Mouse (Mus musculus) MEL (cell line): ENCODE measurements around the gene Cybb. TPM values are rescaled to one million over a fixed set of nuclear protein-coding genes. Genes with fewer than 3 reads are reported as not detected.

Experiments used
- DNase-seq: peaks from one replicate; pipeline ENCODE4 v3.0.0; 2011; ENCODE audit warnings: low read depth, low spot score
- H3K27ac ChIP-seq: 2 replicates; pipeline ENCODE4 v1.5.1; 2012; ENCODE audit warnings: low read depth, mild to moderate bottlenecking, control low read depth, low read length, moderate library complexity; ENCODE audit not compliant: control insufficient read depth
- H3K27me3 ChIP-seq, 2 experiments: fragments of 150-350 bp in 1 of 2; sonication (generic) in 1 of 2; 2 replicates each; pipeline ENCODE4 v1.6.1; 2012; ENCODE audit warnings: low read length in 2 of 2, mild to moderate bottlenecking in 2 of 2, improper control_type of control experiment in 1 of 2, moderate library complexity in 1 of 2; ENCODE audit not compliant: insufficient read depth in 2 of 2, control insufficient read depth in 1 of 2
- H3K36me3 ChIP-seq, 2 experiments: 2 replicates each; pipeline ENCODE4 v1.6.1; 2012 to 2014; ENCODE audit warnings: low read length in 2 of 2, improper control_type of control experiment in 1 of 2, inconsistent platforms in 1 of 2, mild to moderate bottlenecking in 1 of 2; ENCODE audit not compliant: insufficient read depth in 2 of 2, control insufficient read depth in 1 of 2
- H3K4me1 ChIP-seq, 2 experiments: fragments of 150-350 bp in 1 of 2; sonication (generic) in 1 of 2; 2 replicates each; pipeline ENCODE4 v1.6.1; 2012; ENCODE audit warnings: low read length in 2 of 2, improper control_type of control experiment in 1 of 2, mild to moderate bottlenecking in 1 of 2; ENCODE audit not compliant: insufficient read depth in 2 of 2, control insufficient read depth in 1 of 2
- H3K4me3 ChIP-seq, 2 experiments: fragments of 150-350 bp in 1 of 2; sonication (generic) in 1 of 2; 2 replicates each; pipeline ENCODE4 v1.5.1; 2012; ENCODE audit warnings: low read depth in 2 of 2, low read length in 2 of 2, mild to moderate bottlenecking in 2 of 2, moderate library complexity in 2 of 2, control low read depth in 1 of 2, improper control_type of control experiment in 1 of 2; ENCODE audit not compliant: control insufficient read depth in 1 of 2, insufficient read depth in 1 of 2
- H3K79me2 ChIP-seq: 2 replicates; pipeline ENCODE4 v1.6.1; 2012; ENCODE audit warnings: mild to moderate bottlenecking, low read length, moderate library complexity; ENCODE audit not compliant: control insufficient read depth, poor library complexity, insufficient read depth
- H3K9ac ChIP-seq: 2 replicates; pipeline ENCODE4 v1.6.1; 2012; ENCODE audit warnings: low read depth, mild to moderate bottlenecking, control low read depth, low read length, moderate library complexity; ENCODE audit not compliant: control insufficient read depth, poor library complexity, severe bottlenecking
- H3K9me3 ChIP-seq: fragments of 150-350 bp; sonication (generic); replicated peaks from 2 replicates; pipeline ENCODE4 v1.6.1; 2012; ENCODE audit warnings: mild to moderate bottlenecking, low read length, improper control_type of control experiment, moderate library complexity; ENCODE audit not compliant: insufficient read depth
- BHLHE40 ChIP-seq: IDR thresholded peaks from 2 replicates; pipeline ENCODE4 v1.6.1; 2012; ENCODE audit warnings: low read depth, mild to moderate bottlenecking, inconsistent platforms, low read length, improper control_type of control experiment, borderline replicate concordance
- CHD1 ChIP-seq: IDR thresholded peaks from 2 replicates; pipeline ENCODE4 v1.6.1; 2012; ENCODE audit warnings: low read depth, mild to moderate bottlenecking, inconsistent platforms, low read length, improper control_type of control experiment
- CTCF ChIP-seq, 3 experiments: IDR thresholded peaks in 2 of 3; conservative IDR thresholded peaks in 1 of 3; 2 replicates each; pipeline ENCODE4 v1.5.1; 2011 to 2012; ENCODE audit warnings: low read length in 3 of 3, low read depth in 2 of 3, mild to moderate bottlenecking in 2 of 3, improper control_type of control experiment in 1 of 3, inconsistent platforms in 1 of 3, mixed read lengths in 1 of 3, moderate library complexity in 1 of 3; ENCODE audit not compliant: control insufficient read depth in 1 of 3, insufficient read depth in 1 of 3, poor library complexity in 1 of 3, severe bottlenecking in 1 of 3
- ELF1 ChIP-seq: IDR thresholded peaks from 2 replicates; pipeline ENCODE4 v1.6.1; 2014; ENCODE audit warnings: low read depth, mild to moderate bottlenecking, inconsistent platforms, low read length, improper control_type of control experiment, moderate library complexity
- EP300 ChIP-seq, 2 experiments: IDR thresholded peaks; 2 replicates each; pipeline ENCODE4 v1.6.1; 2011; ENCODE audit warnings: improper control_type of control experiment in 2 of 2, low read length in 2 of 2, low read depth in 1 of 2, mild to moderate bottlenecking in 1 of 2
- ETS1 ChIP-seq: IDR thresholded peaks from 2 replicates; pipeline ENCODE4 v1.6.1; 2012; ENCODE audit warnings: low read depth, mild to moderate bottlenecking, inconsistent platforms, low read length, improper control_type of control experiment, moderate library complexity
- GABPA ChIP-seq: IDR thresholded peaks from 2 replicates; pipeline ENCODE4 v1.6.1; 2012; ENCODE audit warnings: low read depth, mild to moderate bottlenecking, inconsistent platforms, low read length, improper control_type of control experiment, moderate library complexity
- JUND ChIP-seq: IDR thresholded peaks from 2 replicates; pipeline ENCODE4 v1.6.1; 2011; ENCODE audit warnings: low read depth, mild to moderate bottlenecking, improper control_type of control experiment, low read length
- KAT2A ChIP-seq: conservative IDR thresholded peaks from 2 replicates; pipeline ENCODE4 v1.6.1; 2012; ENCODE audit warnings: low read depth, low read length, improper control_type of control experiment, inconsistent platforms
- MAFK ChIP-seq: IDR thresholded peaks from 2 replicates; pipeline ENCODE4 v1.6.1; 2011; ENCODE audit warnings: low read depth, mild to moderate bottlenecking, low read length, improper control_type of control experiment, borderline replicate concordance
- MAX ChIP-seq: IDR thresholded peaks from 2 replicates; pipeline ENCODE4 v1.6.1; 2011; ENCODE audit warnings: low read length, improper control_type of control experiment
- MEF2A ChIP-seq: IDR thresholded peaks from 2 replicates; pipeline ENCODE4 v1.6.1; 2014; ENCODE audit warnings: low read depth, mild to moderate bottlenecking, inconsistent platforms, low read length, improper control_type of control experiment; ENCODE audit not compliant: poor library complexity, insufficient replicate concordance, severe bottlenecking; ENCODE audit errors: extremely low read depth
- MXI1 ChIP-seq: IDR thresholded peaks from 2 replicates; pipeline ENCODE4 v1.6.1; 2011; ENCODE audit warnings: mild to moderate bottlenecking, low read depth, low read length, improper control_type of control experiment
- MYB ChIP-seq: IDR thresholded peaks from 2 replicates; pipeline ENCODE4 v1.6.1; 2011; ENCODE audit warnings: mild to moderate bottlenecking, low read depth, low read length, improper control_type of control experiment
- NELFE ChIP-seq: IDR thresholded peaks from 2 replicates; pipeline ENCODE4 v1.6.1; 2011; ENCODE audit warnings: low read depth, low read length, improper control_type of control experiment
- NRF1 ChIP-seq: IDR thresholded peaks from 2 replicates; pipeline ENCODE4 v1.6.1; 2014; ENCODE audit warnings: low read depth, mild to moderate bottlenecking, inconsistent platforms, low read length, improper control_type of control experiment, moderate library complexity; ENCODE audit not compliant: poor library complexity, insufficient read depth, severe bottlenecking
- POLR2A ChIP-seq, 2 experiments: IDR thresholded peaks; 2 replicates each; pipeline ENCODE4 v1.6.1; 2011 to 2012; ENCODE audit warnings: low read length in 2 of 2, mild to moderate bottlenecking in 2 of 2, control low read depth in 1 of 2, improper control_type of control experiment in 1 of 2, low read depth in 1 of 2, moderate library complexity in 1 of 2; ENCODE audit not compliant: control insufficient read depth in 1 of 2, insufficient read depth in 1 of 2, poor library complexity in 1 of 2
- POLR2AphosphoS5 ChIP-seq: IDR thresholded peaks from 2 replicates; pipeline ENCODE4 v1.6.1; 2012; ENCODE audit warnings: low read depth, borderline replicate concordance, mild to moderate bottlenecking, inconsistent platforms, low read length, moderate library complexity, mixed read lengths
- RCOR1 ChIP-seq: IDR thresholded peaks from 2 replicates; pipeline ENCODE4 v1.6.1; 2012; ENCODE audit warnings: low read depth, mild to moderate bottlenecking, inconsistent platforms, low read length, improper control_type of control experiment
- SIN3A ChIP-seq: IDR thresholded peaks from 2 replicates; pipeline ENCODE4 v1.6.1; 2012; ENCODE audit warnings: low read length, improper control_type of control experiment, inconsistent platforms
- TAL1 ChIP-seq: IDR thresholded peaks from 2 replicates; pipeline ENCODE4 v1.6.1; 2012; ENCODE audit warnings: mild to moderate bottlenecking, inconsistent platforms, low read length, moderate library complexity, mixed read lengths
- TBP ChIP-seq: IDR thresholded peaks from 2 replicates; pipeline ENCODE4 v1.8.0; 2011; ENCODE audit warnings: low read depth, low read length, improper control_type of control experiment
- TCF12 ChIP-seq: IDR thresholded peaks from 2 replicates; pipeline ENCODE4 v1.6.1; 2014; ENCODE audit warnings: low read depth, mild to moderate bottlenecking, inconsistent platforms, low read length, improper control_type of control experiment, moderate library complexity
- UBTF ChIP-seq: IDR thresholded peaks from 2 replicates; pipeline ENCODE4 v1.6.1; 2012; ENCODE audit warnings: low read depth, mild to moderate bottlenecking, inconsistent platforms, low read length, improper control_type of control experiment, moderate library complexity, borderline replicate concordance; ENCODE audit not compliant: insufficient read depth
- USF1 ChIP-seq: IDR thresholded peaks from 2 replicates; pipeline ENCODE4 v1.6.1; 2014; ENCODE audit warnings: low read depth, mild to moderate bottlenecking, inconsistent platforms, low read length, improper control_type of control experiment, moderate library complexity
- ZC3H11A ChIP-seq: IDR thresholded peaks from 2 replicates; pipeline ENCODE4 v1.6.1; 2012; ENCODE audit warnings: low read depth, mild to moderate bottlenecking, inconsistent platforms, low read length, improper control_type of control experiment
- ZKSCAN1 ChIP-seq: IDR thresholded peaks from 2 replicates; pipeline ENCODE4 v1.6.1; 2012; ENCODE audit warnings: low read depth, mild to moderate bottlenecking, inconsistent platforms, low read length, improper control_type of control experiment, moderate library complexity
- ZMIZ1 ChIP-seq: IDR thresholded peaks from 2 replicates; pipeline ENCODE4 v1.6.1; 2012; ENCODE audit warnings: low read depth, mild to moderate bottlenecking, inconsistent platforms, low read length, improper control_type of control experiment, moderate library complexity
- polyA plus RNA-seq, 2 experiments: library from polyadenylated mRNA; stranded (reverse) in 1 of 2; unstranded in 1 of 2; fragments of >175 nt in 1 of 2; fragments of >200 nt in 1 of 2; gene quantifications; 2 replicates each; pipeline versions ENCODE4 v1.2.1 to v1.2.4; 2012; ENCODE audit warnings: low replicate concordance in 2 of 2, low read depth in 1 of 2; ENCODE audit not compliant: insufficient read length in 2 of 2, insufficient read depth in 1 of 2, missing spikeins in 1 of 2
- total RNA-seq: library from RNA; depleted of rRNA; stranded (reverse); fragments of 300-350 nt; gene quantifications from 2 replicates; pipeline ENCODE4 v1.2.3, GENCODE M21; 2012

Cybb gene
- total and polyA plus RNA-seq, 3 experiments = not detected

- no peak for TF ChIP-seq CTCF (IDR thresholded peaks at IDR 0.05 in 2 of 3, conservative IDR thresholded peaks at IDR 0.05 in 1 of 3; ENCODE audit: control insufficient read depth in 1 of 3, insufficient read depth in 1 of 3, low read depth in 2 of 3, low read length in 3 of 3, poor library complexity in 1 of 3, severe bottlenecking in 1 of 3)
- TF ChIP-seq POLR2AphosphoS5 = no peak
- TF ChIP-seq ELF1 = no peak
- TF ChIP-seq ETS1 = no peak
- TF ChIP-seq SIN3A = no peak
- no peak for TF ChIP-seq UBTF
- no peak for TF ChIP-seq JUND
- TF ChIP-seq GABPA = no peak
- TF ChIP-seq TAL1 = no peak
- TF ChIP-seq ZC3H11A = no peak
- no peak for TF ChIP-seq KAT2A
- no peak for TF ChIP-seq ZKSCAN1
- no peak for TF ChIP-seq MXI1
- TF ChIP-seq CHD1 = no peak
- no peak for TF ChIP-seq MAFK
- Histone ChIP-seq H3K4me1 (no peaks in the 10 kb centered on the region), H3K9me3 (no peaks in the 10 kb centered on the region), H3K9ac (no peak overlapping the region), H3K27me3 (peaks cover 0 to 5% of the 10 kb centered on the region in 2 experiments; a peak in 3 of 4 replicates), H3K79me2 (no peaks in the 10 kb centered on the region), H3K4me3 (no peak overlapping the region), H3K36me3 (no peaks in the 10 kb centered on the region), H3K27ac (no peak overlapping the region)
- no peak for DNase-seq
Measured at GRCm38 (mm10) chrX:9465890-9466289, 21.7 kb downstream of the Cybb start.

GRCm38 (mm10) chrX:9462671-9463070 lies 24.9 kb downstream of the Cybb start:
- Histone ChIP-seq H3K27me3 (peaks cover 0 to 2% of the 10 kb centered on the region in 2 experiments; a peak in 3 of 4 replicates), H3K4me3 (no peak overlapping the region), H3K27ac (no peak overlapping the region), H3K36me3 (no peaks in the 10 kb centered on the region), H3K9me3 (no peaks in the 10 kb centered on the region), H3K79me2 (no peaks in the 10 kb centered on the region), H3K4me1 (no peaks in the 10 kb centered on the region), H3K9ac (no peak overlapping the region)
- no peak for TF ChIP-seq NELFE
- TF ChIP-seq MYB = no peak
- no peak for TF ChIP-seq TBP
- no peak for TF ChIP-seq NRF1
- TF ChIP-seq KAT2A = no peak
- TF ChIP-seq MAX = no peak
- TF ChIP-seq SIN3A = no peak
- TF ChIP-seq CHD1 = no peak
- TF ChIP-seq MXI1 = no peak
- no peak for TF ChIP-seq TCF12
- TF ChIP-seq TAL1 = no peak
- no peak for TF ChIP-seq BHLHE40
- TF ChIP-seq RCOR1 = no peak
- no peak for TF ChIP-seq MEF2A
- TF ChIP-seq POLR2A (IDR thresholded peaks at IDR 0.05; ENCODE audit: control insufficient read depth in 1 of 2, insufficient read depth in 1 of 2, low read depth in 1 of 2, low read length in 2 of 2, poor library complexity in 1 of 2) = no peak
- no peak for TF ChIP-seq MAFK
- no peak for TF ChIP-seq ZMIZ1
- TF ChIP-seq EP300 (IDR thresholded peaks at IDR 0.05; ENCODE audit: low read depth in 1 of 2, low read length in 2 of 2) = no peak
- no peak for TF ChIP-seq ZC3H11A
- TF ChIP-seq USF1 = no peak
- DNase-seq = no peak
